Mouse (Mus musculus) midbrain, embryonic 11.5 days (tissue): ENCODE measurements around the gene Col5a1. TPM values are rescaled to one million over a fixed set of nuclear protein-coding genes. Genes with fewer than 3 reads are reported as not detected.

Experiments
- ATAC-seq: fragments of 200-750 bp; cut with Nextera tagmentation; 2 replicates; pipeline ENCODE4 v1.8.0; 2017; ENCODE audit warnings: moderate TSS enrichment, moderate library complexity; ENCODE audit not compliant: low FRiP score
- DNase-seq: peaks from one replicate; pipeline ENCODE4 v3.0.0; 2015; ENCODE audit warnings: low spot score; ENCODE audit errors: missing footprints
- H3K27ac ChIP-seq: fragments of 300-500 bp; sonication (generic); 2 replicates; pipeline ENCODE4 v1.5.1; 2014; ENCODE audit warnings: low read depth, low read length
- H3K27me3 ChIP-seq: fragments of 300-500 bp; sonication (generic); 2 replicates; pipeline ENCODE4 v1.6.1; 2014; ENCODE audit warnings: mild to moderate bottlenecking, low read length, moderate library complexity, mixed read lengths; ENCODE audit not compliant: control insufficient read depth, insufficient read depth
- H3K36me3 ChIP-seq: fragments of 300-500 bp; sonication (generic); 2 replicates; pipeline ENCODE4 v1.6.1; 2014; ENCODE audit warnings: mild to moderate bottlenecking, low read length, moderate library complexity, mixed read lengths; ENCODE audit not compliant: control insufficient read depth, insufficient read depth
- H3K4me1 ChIP-seq: fragments of 300-500 bp; sonication (generic); 2 replicates; pipeline ENCODE4 v1.6.1; 2014; ENCODE audit warnings: low read length; ENCODE audit not compliant: control insufficient read depth, insufficient read depth
- H3K4me2 ChIP-seq: fragments of 300-500 bp; sonication (generic); 2 replicates; pipeline ENCODE4 v1.6.1; 2014; ENCODE audit warnings: mild to moderate bottlenecking, moderate library complexity
- H3K4me3 ChIP-seq: fragments of 300-500 bp; sonication (generic); 2 replicates; pipeline ENCODE4 v1.5.1; 2014; ENCODE audit warnings: low read depth, low read length
- H3K9ac ChIP-seq: fragments of 300-500 bp; sonication (generic); 2 replicates; pipeline ENCODE4 v1.6.1; 2014; ENCODE audit warnings: low read length
- H3K9me3 ChIP-seq: fragments of 300-500 bp; sonication (generic); 2 replicates; pipeline ENCODE4 v1.6.1; 2016; ENCODE audit warnings: low read length; ENCODE audit not compliant: control insufficient read depth
- WGBS: fragments of 180-500 bp; shearing (Covaris S2); extraction: QIAGEN DNeasy Blood & Tissue Kit; methylation state at CpG from one replicate; pipeline ENCODE4 v1.1.7; 2014; 5-methylcytosine and 5-hydroxymethylcytosine counted together
- polyA plus RNA-seq: library from polyadenylated mRNA; unstranded; fragments of >200 nt; fragmentation: Nextera tagmentation; extraction: Ambion mirVana; gene quantifications from 2 replicates; pipeline ENCODE4 v1.2.1, GENCODE M21; 2014

The Col5a1 gene
- polyA plus RNA-seq, 1 experiment from 2014 or later, result 21.6 TPM

GRCm38 (mm10) chr2:28008261-28008660 lies 122.0 kb downstream of the Col5a1 start:
- H3K4me1 ChIP-seq, result no peaks in the 10 kb centered on the region
- no peak overlapping the region for H3K27ac ChIP-seq
- H3K36me3 ChIP-seq, result no peaks in the 10 kb centered on the region; the same call in 1 of the 2 replicates
- H3K27me3 ChIP-seq, result no peaks in the 10 kb centered on the region
- H3K4me3 ChIP-seq, result no peak overlapping the region
- H3K9ac ChIP-seq, result no peak overlapping the region
- no peaks in the 10 kb centered on the region for H3K9me3 ChIP-seq
- ATAC-seq, result no peak
- 90% methylated on average over 4 of the region's 4 CpGs for WGBS
- H3K4me2 ChIP-seq, result no peak overlapping the region
- DNase-seq, result no peak

- Histone ChIP-seq H3K4me2 (no peak overlapping the region), H3K4me1 (no peaks in the 10 kb centered on the region), H3K9me3 (no peaks in the 10 kb centered on the region), H3K36me3 (no peaks in the 10 kb centered on the region; the same call in 1 of the 2 replicates), H3K9ac (no peak overlapping the region), H3K4me3 (no peak overlapping the region), H3K27ac (no peak overlapping the region), H3K27me3 (no peaks in the 10 kb centered on the region)
- 78% methylated on average over 3 of the region's 3 CpGs for WGBS
- ATAC-seq (no peak), DNase-seq (no peak)
Measured at GRCm38 (mm10) chr2:28012367-28012766, 126.1 kb downstream of the Col5a1 start.

GRCm38 (mm10) chr2:28014778-28015177 lies 128.6 kb downstream of the Col5a1 start:
- no peak for DNase-seq
- no peak for ATAC-seq
- Histone ChIP-seq H3K36me3 (no peaks in the 10 kb centered on the region; the same call in 1 of the 2 replicates), H3K4me1 (no peaks in the 10 kb centered on the region), H3K4me3 (no peak overlapping the region), H3K9me3 (no peaks in the 10 kb centered on the region), H3K4me2 (no peak overlapping the region), H3K27ac (no peak overlapping the region), H3K9ac (no peak overlapping the region), H3K27me3 (no peaks in the 10 kb centered on the region)
- WGBS, result 95% methylated on average over 3 of the region's 3 CpGs

- no peak for ATAC-seq
- Histone ChIP-seq H3K4me3 (no peak overlapping the region), H3K9ac (no peak overlapping the region), H3K27ac (no peak overlapping the region), H3K36me3 (no peaks in the 10 kb centered on the region; the same call in 1 of the 2 replicates), H3K4me1 (no peaks in the 10 kb centered on the region), H3K4me2 (no peak overlapping the region), H3K9me3 (no peaks in the 10 kb centered on the region), H3K27me3 (no peaks in the 10 kb centered on the region)
- DNase-seq, result no peak
- WGBS, result 92% methylated on average over 6 of the region's 6 CpGs
Measured at GRCm38 (mm10) chr2:28024416-28024815, 138.2 kb downstream of the Col5a1 start.

GRCm38 (mm10) chr2:28025776-28026175 lies 139.6 kb downstream of the Col5a1 start:
- H3K4me2 ChIP-seq, result no peak overlapping the region
- no peak for DNase-seq
- no peak overlapping the region for H3K9ac ChIP-seq
- no peaks in the 10 kb centered on the region for H3K4me1 ChIP-seq
- no peak overlapping the region for H3K4me3 ChIP-seq
- H3K36me3 ChIP-seq, result no peaks in the 10 kb centered on the region; the same call in 1 of the 2 replicates
- no peak overlapping the region for H3K27ac ChIP-seq
- no peak for ATAC-seq
- H3K9me3 ChIP-seq, result no peaks in the 10 kb centered on the region
- H3K27me3 ChIP-seq, result no peaks in the 10 kb centered on the region
- 89% methylated on average over 4 of the region's 4 CpGs for WGBS

GRCm38 (mm10) chr2:28031860-28032259 lies 145.6 kb downstream of the Col5a1 start:
- no peaks in the 10 kb centered on the region for H3K9me3 ChIP-seq
- no peak overlapping the region for H3K4me2 ChIP-seq
- H3K4me3 ChIP-seq, result no peak overlapping the region
- H3K27ac ChIP-seq, result no peak overlapping the region
- no peaks in the 10 kb centered on the region for H3K36me3 ChIP-seq
- 88% methylated on average over 8 of the region's 9 CpGs for WGBS
- H3K4me1 ChIP-seq, result no peaks in the 10 kb centered on the region
- H3K9ac ChIP-seq, result no peak overlapping the region
- no peaks in the 10 kb centered on the region for H3K27me3 ChIP-seq
- no peak for ATAC-seq
- DNase-seq, result no peak

- WGBS, result 95% methylated on average over 11 of the region's 11 CpGs
- H3K27me3 ChIP-seq, result no peaks in the 10 kb centered on the region
- no peaks in the 10 kb centered on the region for H3K36me3 ChIP-seq
- no peak overlapping the region for H3K9ac ChIP-seq
- no peak overlapping the region for H3K27ac ChIP-seq
- no peaks in the 10 kb centered on the region for H3K9me3 ChIP-seq
- no peak overlapping the region for H3K4me3 ChIP-seq
- H3K4me1 ChIP-seq, result no peaks in the 10 kb centered on the region
- H3K4me2 ChIP-seq, result no peak overlapping the region
- DNase-seq, result no peak
- ATAC-seq, result no peak
Measured at GRCm38 (mm10) chr2:28032469-28032868, 146.2 kb downstream of the Col5a1 start.

- 86% methylated on average over 13 of the region's 13 CpGs for WGBS
- Histone ChIP-seq H3K9ac (no peak overlapping the region), H3K36me3 (no peaks in the 10 kb centered on the region), H3K9me3 (no peaks in the 10 kb centered on the region), H3K27me3 (no peaks in the 10 kb centered on the region), H3K4me2 (no peak overlapping the region), H3K4me1 (no peaks in the 10 kb centered on the region), H3K4me3 (no peak overlapping the region), H3K27ac (no peak overlapping the region)
- DNase-seq (no peak), ATAC-seq (no peak)
Measured at GRCm38 (mm10) chr2:28034011-28034710, 147.9 kb downstream of the Col5a1 start.

GRCm38 (mm10) chr2:28036788-28037187 lies 150.6 kb downstream of the Col5a1 start:
- WGBS, result 91% methylated on average over 13 of the region's 13 CpGs
- DNase-seq, result no peak
- H3K9me3 ChIP-seq, result no peaks in the 10 kb centered on the region
- no peaks in the 10 kb centered on the region for H3K27me3 ChIP-seq
- no peak overlapping the region for H3K4me2 ChIP-seq
- no peak overlapping the region for H3K4me3 ChIP-seq
- no peak overlapping the region for H3K9ac ChIP-seq
- no peaks in the 10 kb centered on the region for H3K4me1 ChIP-seq
- ATAC-seq, result no peak
- H3K27ac ChIP-seq, result no peak overlapping the region
- no peaks in the 10 kb centered on the region for H3K36me3 ChIP-seq
